Mouse (Mus musculus): ENCODE data around the gene Med18. TPM values are rescaled to one million over a fixed set of nuclear protein-coding genes. Genes with fewer than 3 reads are reported as not detected.
A peak's percentile ranks its signal among the peaks of the same experiment; 100 is the strongest.

The Med18 gene
- total and polyA plus RNA-seq, 2 experiments from 2014 or later: 13.1 to 14.3 TPM

GRCm38 (mm10) chr4:132437857-132438256 lies 25.9 kb downstream of the Med18 start:
- no peak for ATAC-seq (ENCODE audit: low FRiP score)
- no peak for DNase-seq (ENCODE audit: low spot score)
- Histone ChIP-seq H3K9ac (replicated peaks; ENCODE audit: low read length, poor library complexity, severe bottlenecking) (no peak overlapping the region), H3K27ac (ENCODE audit: low read depth, low read length) (no peak overlapping the region), H3K9me3 (ENCODE audit: low read length) (no peaks in the 10 kb centered on the region), H3K4me1 (ENCODE audit: insufficient read depth, low read length) (no peaks in the 10 kb centered on the region), H3K4me3 (ENCODE audit: low read depth, low read length) (no peak overlapping the region), H3K4me2 (ENCODE audit: low read depth, low read length, poor library complexity, severe bottlenecking) (no peak overlapping the region), H3K27me3 (ENCODE audit: insufficient read depth, low read length) (no peaks in the 10 kb centered on the region), H3K36me3 (ENCODE audit: insufficient read depth, low read length) (no peaks in the 10 kb centered on the region)
- 28% methylated on average over 11 of the region's 11 CpGs for WGBS
- TF ChIP-seq CTCF (IDR thresholded peaks at IDR 0.05): no peak

DNA sequence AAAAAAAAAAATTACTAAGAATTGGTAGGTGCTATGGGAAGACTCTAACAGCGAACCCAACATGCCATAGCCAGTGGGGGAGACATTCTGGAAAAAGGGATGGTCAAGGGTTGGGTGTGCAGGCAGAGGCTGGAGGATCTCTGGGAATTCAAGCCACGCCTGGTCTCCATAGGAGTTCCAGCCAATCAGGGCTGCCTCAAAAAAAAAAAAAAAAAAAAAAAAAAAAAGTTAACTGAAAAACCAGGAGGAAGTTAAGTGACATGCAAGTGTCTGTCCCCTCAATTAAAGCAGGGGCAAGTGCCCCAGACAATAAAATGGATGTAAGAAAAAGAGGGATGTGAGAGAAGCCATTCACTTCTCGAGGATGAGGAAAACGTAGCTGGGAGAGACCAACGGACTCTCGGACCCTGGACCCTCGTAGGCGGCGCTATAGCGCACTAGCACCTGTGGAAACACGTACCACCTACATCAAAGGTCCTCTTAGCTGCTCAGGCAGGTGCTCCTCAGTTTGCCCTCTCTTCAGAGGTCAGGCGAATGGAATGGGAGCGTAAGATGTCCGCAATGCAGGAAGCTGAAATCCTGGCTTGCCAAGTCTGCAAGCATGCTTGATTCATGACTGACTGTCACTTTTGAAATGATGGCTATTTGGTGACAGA lies 30.9 kb downstream of the Med18 start:
- Histone ChIP-seq H3K27me3 (ENCODE audit: insufficient read depth, low read length) (no peaks in the 10 kb centered on the region), H3K4me1 (ENCODE audit: insufficient read depth, low read length) (no peaks in the 10 kb centered on the region), H3K27ac (ENCODE audit: low read depth, low read length) (no peak overlapping the region), H3K36me3 (ENCODE audit: insufficient read depth, low read length) (no peaks in the 10 kb centered on the region), H3K9me3 (ENCODE audit: low read length) (no peaks in the 10 kb centered on the region), H3K4me2 (ENCODE audit: low read depth, low read length, poor library complexity, severe bottlenecking) (0 out of 2 replicates have a peak overlapping the region, but pooled peaks have one; percentile 6), H3K4me3 (ENCODE audit: low read depth, low read length) (no peak overlapping the region), H3K9ac (replicated peaks; ENCODE audit: low read length, poor library complexity, severe bottlenecking) (no peak overlapping the region)
- 18% methylated on average over 14 of the region's 14 CpGs for WGBS
- TF ChIP-seq CTCF (IDR thresholded peaks at IDR 0.05): no peak
- DNase-seq (ENCODE audit: low spot score) (no peak), ATAC-seq (ENCODE audit: low FRiP score) (no peak)

GRCm38 (mm10) chr4:132428022-132428542 lies 35.6 kb downstream of the Med18 start:
- Histone ChIP-seq H3K4me3 (ENCODE audit: low read depth, low read length) (no peak overlapping the region), H3K4me1 (ENCODE audit: insufficient read depth, low read length) (no peaks in the 10 kb centered on the region), H3K27ac (ENCODE audit: low read depth, low read length) (no peak overlapping the region), H3K36me3 (ENCODE audit: insufficient read depth, low read length) (no peaks in the 10 kb centered on the region), H3K4me2 (ENCODE audit: low read depth, low read length, poor library complexity, severe bottlenecking) (no peak overlapping the region), H3K9ac (replicated peaks; ENCODE audit: low read length, poor library complexity, severe bottlenecking) (no peak overlapping the region), H3K27me3 (ENCODE audit: insufficient read depth, low read length) (no peaks in the 10 kb centered on the region), H3K9me3 (ENCODE audit: low read length) (no peaks in the 10 kb centered on the region)
- 70% methylated on average over 9 of the region's 9 CpGs for WGBS
- TF ChIP-seq CTCF (IDR thresholded peaks at IDR 0.05): no peak
- DNase-seq (ENCODE audit: low spot score) (no peak), ATAC-seq (ENCODE audit: low FRiP score) (no peak)

- WGBS: 79% methylated on average over 4 of the region's 4 CpGs
- TF ChIP-seq CTCF (IDR thresholded peaks at IDR 0.05): no peak
Observed at GRCm38 (mm10) chr4:132427493-132427892, 36.2 kb downstream of the Med18 start.

DNA sequence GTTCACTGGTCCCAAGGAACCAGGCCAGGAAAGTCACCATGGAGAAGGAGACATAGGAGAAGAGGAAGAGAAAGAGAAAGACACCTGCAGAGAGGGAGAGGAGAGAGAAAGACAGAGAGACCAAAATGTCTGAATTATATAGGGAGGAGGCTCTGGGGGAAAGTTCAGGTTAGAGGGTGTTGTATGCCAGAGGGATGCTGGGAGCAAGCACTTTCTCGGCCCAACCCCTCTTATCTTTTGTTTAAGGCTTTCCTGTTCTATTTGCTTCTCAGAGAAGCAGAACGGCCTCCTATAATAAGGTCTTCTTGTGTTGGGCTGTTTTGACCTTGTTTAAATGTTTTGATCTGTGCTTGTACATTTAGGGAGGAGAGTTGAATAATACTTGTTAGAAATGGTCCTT lies 37.7 kb downstream of the Med18 start:
- 72% methylated on average over 2 of the region's 2 CpGs for WGBS
- no peak overlapping the region for H3K9ac ChIP-seq (replicated peaks; ENCODE audit: low read length, poor library complexity, severe bottlenecking)

More at GRCm38 (mm10) chr4:132427493-132427892, 36.2 kb downstream of the Med18 start:
- no peak for ATAC-seq (ENCODE audit: low FRiP score)
- Histone ChIP-seq H3K4me2 (ENCODE audit: low read depth, low read length, poor library complexity, severe bottlenecking) (no peak overlapping the region), H3K36me3 (ENCODE audit: insufficient read depth, low read length) (no peaks in the 10 kb centered on the region), H3K4me3 (ENCODE audit: low read depth, low read length) (no peak overlapping the region), H3K27me3 (ENCODE audit: insufficient read depth, low read length) (no peaks in the 10 kb centered on the region), H3K9ac (replicated peaks; ENCODE audit: low read length, poor library complexity, severe bottlenecking) (no peak overlapping the region), H3K9me3 (ENCODE audit: low read length) (no peaks in the 10 kb centered on the region), H3K4me1 (ENCODE audit: insufficient read depth, low read length) (no peaks in the 10 kb centered on the region), H3K27ac (ENCODE audit: low read depth, low read length) (no peak overlapping the region)
- DNase-seq (ENCODE audit: low spot score): no peak

GRCm38 (mm10) chr4:132424765-132425164 lies 39.0 kb downstream of the Med18 start:
- Histone ChIP-seq H3K9me3 (ENCODE audit: low read length) (no peaks in the 10 kb centered on the region), H3K27me3 (ENCODE audit: insufficient read depth, low read length) (no peaks in the 10 kb centered on the region), H3K36me3 (ENCODE audit: insufficient read depth, low read length) (no peaks in the 10 kb centered on the region), H3K4me2 (ENCODE audit: low read depth, low read length, poor library complexity, severe bottlenecking) (no peak overlapping the region), H3K9ac (replicated peaks; ENCODE audit: low read length, poor library complexity, severe bottlenecking) (no peak overlapping the region), H3K4me1 (ENCODE audit: insufficient read depth, low read length) (no peaks in the 10 kb centered on the region), H3K27ac (ENCODE audit: low read depth, low read length) (no peak overlapping the region), H3K4me3 (ENCODE audit: low read depth, low read length) (no peak overlapping the region)
- TF ChIP-seq CTCF (IDR thresholded peaks at IDR 0.05): peak; percentile 17
- 94% methylated on average over 5 of the region's 5 CpGs for WGBS
- ATAC-seq (ENCODE audit: low FRiP score): no peak
- no peak for DNase-seq (ENCODE audit: low spot score)

More for the DNA sequence above, 37.7 kb downstream of the Med18 start:
- Histone ChIP-seq H3K4me2 (ENCODE audit: low read depth, low read length, poor library complexity, severe bottlenecking) (no peak overlapping the region), H3K4me1 (ENCODE audit: insufficient read depth, low read length) (no peaks in the 10 kb centered on the region), H3K36me3 (ENCODE audit: insufficient read depth, low read length) (no peaks in the 10 kb centered on the region), H3K27ac (ENCODE audit: low read depth, low read length) (no peak overlapping the region), H3K27me3 (ENCODE audit: insufficient read depth, low read length) (no peaks in the 10 kb centered on the region), H3K4me3 (ENCODE audit: low read depth, low read length) (no peak overlapping the region), H3K9me3 (ENCODE audit: low read length) (no peaks in the 10 kb centered on the region)
- no peak for ATAC-seq (ENCODE audit: low FRiP score)
- no peak for DNase-seq (ENCODE audit: low spot score)
- TF ChIP-seq CTCF (IDR thresholded peaks at IDR 0.05): no peak

Measured in midbrain, postnatal 0 days (tissue).